Mouse (Mus musculus) erythroblast, embryonic 14.5 days (primary cell): Measurements from ENCODE around the gene U2af1l4.

ENCODE experiments used
- GATA1 ChIP-seq: IDR thresholded peaks from 2 replicates; pipeline ENCODE4 v1.6.1; 2012; ENCODE audit warnings: low read length, inconsistent platforms, mixed read lengths
- TAL1 ChIP-seq: IDR thresholded peaks from 3 replicates; pipeline ENCODE4 v1.6.1; 2012; ENCODE audit warnings: low read length, inconsistent platforms, mixed read lengths

DNA sequence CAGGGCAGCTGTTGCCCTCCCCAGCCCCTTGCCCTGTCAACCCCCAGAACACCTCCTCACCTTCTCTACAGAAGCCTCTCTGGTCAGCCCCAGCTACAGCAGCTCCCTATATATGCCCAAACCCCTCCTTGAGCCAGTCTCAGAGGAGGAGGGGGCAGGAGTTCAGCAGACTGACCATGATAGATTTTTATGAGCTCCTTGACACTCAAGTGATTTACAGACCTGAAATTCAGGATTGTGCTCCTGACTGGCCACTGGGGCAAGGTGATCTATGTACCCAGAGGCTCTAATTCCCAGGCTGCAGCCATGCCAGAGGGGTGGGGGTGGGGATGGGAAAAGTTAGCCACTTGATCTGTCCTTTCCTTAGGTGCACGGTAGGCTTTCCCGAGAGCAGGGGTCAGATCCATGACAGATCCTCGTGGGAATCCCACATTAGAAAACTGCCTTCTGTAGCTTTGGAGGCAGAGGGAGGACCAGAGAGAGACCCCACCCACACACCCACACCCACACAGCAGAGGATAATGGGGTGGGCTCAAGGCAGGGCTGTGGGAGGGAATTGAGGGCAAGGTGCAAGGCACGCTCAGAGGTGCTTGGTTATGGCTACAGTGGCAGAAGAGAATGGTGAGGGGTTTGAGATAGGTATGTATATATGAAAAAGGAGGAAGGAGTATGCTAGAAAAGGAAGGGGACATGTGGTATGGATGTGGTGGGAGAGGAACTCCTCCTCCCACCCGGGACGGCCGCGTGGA lies 49.7 kb downstream of the U2af1l4 start, which contains the start of gene Upk1a:
- no peak for TF ChIP-seq TAL1
- no peak for TF ChIP-seq GATA1
